Mouse (Mus musculus) neural tube, embryonic 12.5 days (tissue): ENCODE data around the gene Pip4k2a. TPM values are rescaled to one million over a fixed set of nuclear protein-coding genes. Genes with fewer than 3 reads are reported as not detected.

Source experiments
- ATAC-seq: fragments of 200-750 bp; cut with Nextera tagmentation; 2 replicates; pipeline ENCODE4 v1.8.0; 2017; ENCODE audit warnings: low read depth, mild to moderate bottlenecking, moderate TSS enrichment, moderate library complexity; ENCODE audit not compliant: low FRiP score
- H3K27ac ChIP-seq: fragments of 300-500 bp; sonication (generic); 2 replicates; pipeline ENCODE4 v1.5.1; 2016
- H3K27me3 ChIP-seq: fragments of 300-500 bp; sonication (generic); replicated peaks from 2 replicates; pipeline ENCODE4 v1.6.1; 2016; ENCODE audit warnings: mild to moderate bottlenecking
- H3K36me3 ChIP-seq: fragments of 300-500 bp; sonication (generic); 2 replicates; pipeline ENCODE4 v1.6.1; 2016; ENCODE audit warnings: mild to moderate bottlenecking
- H3K4me1 ChIP-seq: fragments of 300-500 bp; sonication (generic); 2 replicates; pipeline ENCODE4 v1.6.1; 2016
- H3K4me2 ChIP-seq: fragments of 300-500 bp; sonication (generic); replicated peaks from 2 replicates; pipeline ENCODE4 v1.6.1; 2016; ENCODE audit warnings: mild to moderate bottlenecking
- H3K4me3 ChIP-seq: fragments of 300-500 bp; sonication (generic); 2 replicates; pipeline ENCODE4 v1.5.1; 2016
- H3K9ac ChIP-seq: fragments of 300-500 bp; sonication (generic); 2 replicates; pipeline ENCODE4 v1.6.1; 2016; ENCODE audit warnings: mild to moderate bottlenecking
- H3K9me3 ChIP-seq: fragments of 300-500 bp; sonication (generic); 2 replicates; pipeline ENCODE4 v1.6.1; 2016; ENCODE audit warnings: mild to moderate bottlenecking
- WGBS: fragments of 180-500 bp; shearing (Covaris S2); methylation state at CpG from one replicate; pipeline ENCODE4 v1.1.7; 2016; 5-methylcytosine and 5-hydroxymethylcytosine counted together
- polyA plus RNA-seq: library from polyadenylated mRNA; unstranded; fragments of >200 nt; fragmentation: Nextera tagmentation; extraction: Ambion mirVana; gene quantifications from 2 replicates; pipeline ENCODE4 v1.2.1, GENCODE M21; 2016

The Pip4k2a gene
- polyA plus RNA-seq, 1 experiment from 2014 or later, result 15.1 TPM

DNA sequence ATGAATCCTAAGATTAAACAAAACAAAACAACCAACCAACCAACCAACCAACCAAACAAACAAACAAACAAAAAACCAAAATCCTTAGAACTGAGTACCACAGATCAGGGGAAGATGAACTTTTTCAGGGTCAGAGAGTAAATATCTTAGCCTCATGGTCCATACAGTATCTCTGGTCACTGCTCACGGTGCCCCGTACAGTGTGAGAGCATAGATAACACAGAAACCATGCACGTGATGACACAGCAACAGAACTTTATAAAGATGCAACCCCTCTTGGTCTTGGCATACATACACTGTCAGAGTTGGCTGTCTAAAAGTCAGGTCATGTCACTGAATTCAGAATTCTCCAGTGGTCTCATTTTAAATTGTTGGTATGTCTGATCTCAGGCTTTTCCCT is 126.8 kb downstream of the Pip4k2a start:
- Histone ChIP-seq H3K4me2 (no peak overlapping the region), H3K9ac (no peak overlapping the region), H3K27ac (no peak overlapping the region), H3K4me1 (no peaks in the 10 kb centered on the region), H3K36me3 (no peaks in the 10 kb centered on the region), H3K9me3 (no peaks in the 10 kb centered on the region), H3K4me3 (no peak overlapping the region), H3K27me3 (no peaks in the 10 kb centered on the region)
- no peak for ATAC-seq
- WGBS, result 95% methylated on average over 3 of the region's 3 CpGs

DNA sequence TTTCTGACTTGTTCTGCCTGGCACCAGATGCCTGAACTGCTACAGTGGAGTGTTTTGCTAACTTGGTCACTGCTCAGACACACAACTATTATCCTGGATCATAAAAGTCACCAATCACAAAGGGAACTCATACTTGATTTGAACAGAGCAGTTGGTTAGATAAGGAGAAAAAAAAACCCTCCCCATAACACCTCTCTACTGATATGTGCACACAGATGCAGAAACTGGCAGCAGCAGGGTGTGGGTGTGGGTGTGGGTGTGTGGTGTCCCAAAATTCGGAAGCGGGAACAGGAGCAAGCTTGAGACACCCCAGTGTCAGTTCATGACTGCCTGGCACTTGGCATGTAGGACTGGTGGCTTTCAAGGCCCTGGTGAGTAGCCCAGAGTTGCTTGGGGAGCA is 130.9 kb downstream of the Pip4k2a start:
- no peak for ATAC-seq
- H3K9ac ChIP-seq, result no peak overlapping the region
- H3K36me3 ChIP-seq, result peaks cover 2% of the 10 kb centered on the region; the same call in 1 of the 2 replicates
- H3K4me3 ChIP-seq, result no peak overlapping the region
- WGBS, result 92% methylated on average over 2 of the region's 2 CpGs
- no peaks in the 10 kb centered on the region for H3K9me3 ChIP-seq
- no peak overlapping the region for H3K27ac ChIP-seq
- no peaks in the 10 kb centered on the region for H3K27me3 ChIP-seq
- H3K4me2 ChIP-seq, result no peak overlapping the region
- no peaks in the 10 kb centered on the region for H3K4me1 ChIP-seq

GRCm38 (mm10) chr2:18864719-18865118 is 133.2 kb downstream of the Pip4k2a start:
- Histone ChIP-seq H3K9me3 (no peaks in the 10 kb centered on the region), H3K27ac (no peak overlapping the region), H3K4me1 (0 out of 2 replicates have a peak, but pooled peaks cover 7% of the 10 kb centered on the region), H3K4me3 (no peak overlapping the region), H3K9ac (no peak overlapping the region), H3K36me3 (peaks cover 2% of the 10 kb centered on the region; the same call in 1 of the 2 replicates), H3K4me2 (no peak overlapping the region), H3K27me3 (no peaks in the 10 kb centered on the region)
- 90% methylated on average over 5 of the region's 5 CpGs for WGBS
- ATAC-seq, result no peak

GRCm38 (mm10) chr2:18861607-18862158 is 136.2 kb downstream of the Pip4k2a start:
- H3K27ac ChIP-seq, result no peak overlapping the region
- no peak overlapping the region for H3K4me2 ChIP-seq
- peaks cover 2% of the 10 kb centered on the region; the same call in 1 of the 2 replicates for H3K36me3 ChIP-seq
- no peak for ATAC-seq
- no peak overlapping the region for H3K4me3 ChIP-seq
- 82% methylated on average over 5 of the region's 5 CpGs for WGBS
- no peaks in the 10 kb centered on the region for H3K9me3 ChIP-seq
- H3K9ac ChIP-seq, result no peak overlapping the region
- 0 out of 2 replicates have a peak, but pooled peaks cover 7% of the 10 kb centered on the region for H3K4me1 ChIP-seq
- no peaks in the 10 kb centered on the region for H3K27me3 ChIP-seq

- no peak overlapping the region for H3K4me2 ChIP-seq
- H3K36me3 ChIP-seq, result peaks cover 2% of the 10 kb centered on the region; the same call in 1 of the 2 replicates
- no peak overlapping the region for H3K4me3 ChIP-seq
- no peaks in the 10 kb centered on the region for H3K9me3 ChIP-seq
- H3K4me1 ChIP-seq, result peaks cover 11% of the 10 kb centered on the region; the same call in 1 of the 2 replicates
- H3K27ac ChIP-seq, result no peak overlapping the region
- WGBS, result 26% methylated on average over 9 of the region's 9 CpGs
- no peaks in the 10 kb centered on the region for H3K27me3 ChIP-seq
- H3K9ac ChIP-seq, result no peak overlapping the region
- ATAC-seq, result no peak
Measured at GRCm38 (mm10) chr2:18860686-18861085, 137.2 kb downstream of the Pip4k2a start.

GRCm38 (mm10) chr2:18857952-18858351 is 140.0 kb downstream of the Pip4k2a start:
- no peaks in the 10 kb centered on the region for H3K9me3 ChIP-seq
- no peak for ATAC-seq
- H3K27ac ChIP-seq, result no peak overlapping the region
- no peaks in the 10 kb centered on the region for H3K36me3 ChIP-seq
- no peak overlapping the region for H3K4me3 ChIP-seq
- no peak overlapping the region for H3K4me2 ChIP-seq
- H3K27me3 ChIP-seq, result no peaks in the 10 kb centered on the region
- 96% methylated on average over 3 of the region's 3 CpGs for WGBS
- H3K9ac ChIP-seq, result no peak overlapping the region
- peaks cover 15% of the 10 kb centered on the region; the same call in 1 of the 2 replicates for H3K4me1 ChIP-seq

GRCm38 (mm10) chr2:18856461-18856860 is 141.5 kb downstream of the Pip4k2a start:
- 57% methylated on average over 13 of the region's 13 CpGs for WGBS
- H3K9ac ChIP-seq, result no peak overlapping the region
- H3K27me3 ChIP-seq, result no peaks in the 10 kb centered on the region
- no peaks in the 10 kb centered on the region for H3K36me3 ChIP-seq
- no peak overlapping the region for H3K4me2 ChIP-seq
- ATAC-seq, result no peak
- H3K9me3 ChIP-seq, result no peaks in the 10 kb centered on the region
- H3K27ac ChIP-seq, result no peak overlapping the region
- no peak overlapping the region for H3K4me3 ChIP-seq
- peaks cover 15% of the 10 kb centered on the region; the same call in 1 of the 2 replicates for H3K4me1 ChIP-seq

DNA sequence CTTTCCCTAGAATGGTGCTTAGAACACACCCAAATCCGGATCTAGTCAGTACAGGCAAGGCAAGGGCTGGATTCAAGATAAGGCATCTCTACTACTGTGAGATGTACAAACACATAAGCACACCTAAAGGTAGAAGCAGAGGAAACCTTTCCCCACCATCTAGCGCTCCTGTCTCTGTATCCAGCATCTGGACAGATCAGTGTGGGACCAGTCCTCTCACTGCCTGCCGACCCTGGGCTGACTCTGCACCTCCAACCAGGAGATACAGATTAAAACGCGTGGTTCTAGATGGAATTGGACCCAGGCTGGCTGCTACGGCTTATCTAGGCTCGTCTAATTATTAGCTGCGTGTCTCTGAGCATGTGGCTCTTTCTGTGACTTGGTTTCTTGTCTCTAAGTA is 142.7 kb downstream of the Pip4k2a start:
- Histone ChIP-seq H3K9me3 (no peaks in the 10 kb centered on the region), H3K4me1 (peaks cover 8% of the 10 kb centered on the region; the same call in 1 of the 2 replicates), H3K36me3 (no peaks in the 10 kb centered on the region), H3K4me2 (no peak overlapping the region), H3K4me3 (no peak overlapping the region), H3K9ac (no peak overlapping the region), H3K27me3 (no peaks in the 10 kb centered on the region), H3K27ac (no peak overlapping the region)
- ATAC-seq, result no peak
- 87% methylated on average over 8 of the region's 8 CpGs for WGBS

GRCm38 (mm10) chr2:18853345-18853744 is 144.6 kb downstream of the Pip4k2a start:
- Histone ChIP-seq H3K9ac (no peak overlapping the region), H3K36me3 (no peaks in the 10 kb centered on the region), H3K4me3 (no peak overlapping the region), H3K4me2 (no peak overlapping the region), H3K9me3 (no peaks in the 10 kb centered on the region), H3K27me3 (no peaks in the 10 kb centered on the region), H3K27ac (no peak overlapping the region), H3K4me1 (peaks cover 8% of the 10 kb centered on the region; the same call in 1 of the 2 replicates)
- WGBS, result 93% methylated on average over 5 of the region's 5 CpGs
- no peak for ATAC-seq

- Histone ChIP-seq H3K4me3 (no peak overlapping the region), H3K27me3 (no peaks in the 10 kb centered on the region), H3K4me2 (no peak overlapping the region), H3K27ac (no peak overlapping the region), H3K4me1 (0 out of 2 replicates have a peak, but pooled peaks cover 4% of the 10 kb centered on the region), H3K9me3 (no peaks in the 10 kb centered on the region), H3K9ac (no peak overlapping the region), H3K36me3 (0 out of 2 replicates have a peak, but pooled peaks cover 2% of the 10 kb centered on the region)
- 50% methylated on average over 8 of the region's 8 CpGs for WGBS
- 0 out of 2 replicates have a peak, but pooled peaks have one; percentile 41 for ATAC-seq
Measured at GRCm38 (mm10) chr2:18850657-18851056, 147.3 kb downstream of the Pip4k2a start.

GRCm38 (mm10) chr2:18848074-18848629 is 149.8 kb downstream of the Pip4k2a start:
- 89% methylated on average over 5 of the region's 5 CpGs for whole genome bisulfite sequencing

DNA sequence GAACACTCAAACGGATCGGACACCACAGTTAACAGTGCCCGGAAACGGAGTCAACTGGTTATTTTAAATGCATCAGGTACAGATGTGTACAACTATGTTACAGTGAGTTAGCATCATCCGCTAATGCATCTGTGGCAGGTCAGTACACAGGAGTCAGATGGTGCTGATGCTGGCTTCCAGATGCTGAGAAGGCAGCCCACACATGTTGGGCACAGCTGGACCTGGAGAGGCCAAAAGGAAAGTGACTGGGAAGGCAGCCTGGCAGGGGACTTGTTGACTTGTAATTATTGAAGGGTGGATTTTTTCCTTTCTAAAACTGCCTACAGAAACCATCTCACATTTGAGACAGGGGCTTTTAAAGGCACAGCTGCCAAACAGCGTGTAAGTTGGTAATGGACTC is 155.4 kb downstream of the Pip4k2a start:
- no peaks in the 10 kb centered on the region for H3K4me1 ChIP-seq
- WGBS, result 93% methylated on average over 6 of the region's 6 CpGs
- no peak overlapping the region for H3K9ac ChIP-seq
- H3K4me3 ChIP-seq, result no peak overlapping the region
- H3K27me3 ChIP-seq, result no peaks in the 10 kb centered on the region
- H3K36me3 ChIP-seq, result peaks cover 9% of the 10 kb centered on the region; the same call in 1 of the 2 replicates
- no peak for ATAC-seq
- H3K4me2 ChIP-seq, result no peak overlapping the region
- no peaks in the 10 kb centered on the region for H3K9me3 ChIP-seq
- no peak overlapping the region for H3K27ac ChIP-seq

More at GRCm38 (mm10) chr2:18848074-18848629, 149.8 kb downstream of the Pip4k2a start:
- no peak for ATAC-seq
- peaks cover 9% of the 10 kb centered on the region; the same call in 1 of the 2 replicates for H3K36me3 ChIP-seq
- H3K4me3 ChIP-seq, result no peak overlapping the region
- H3K4me2 ChIP-seq, result no peak overlapping the region
- H3K4me1 ChIP-seq, result no peaks in the 10 kb centered on the region
- H3K27ac ChIP-seq, result no peak overlapping the region
- no peaks in the 10 kb centered on the region for H3K9me3 ChIP-seq
- no peak overlapping the region for H3K9ac ChIP-seq
- no peaks in the 10 kb centered on the region for H3K27me3 ChIP-seq
